Mouse (Mus musculus): ENCODE data around the gene 4930572O03Rik. TPM values are rescaled to one million over a fixed set of nuclear protein-coding genes. Genes with fewer than 3 reads are reported as not detected.
"Not testable (repeated sequence)": the region's sequence is repeated elsewhere in the genome, so short reads cannot be mapped to it uniquely, and the experiment has no call there.

4930572O03Rik gene
- polyA plus RNA-seq, 1 experiment from 2014 or later: not detected

GRCm38 (mm10) chr5:15637637-15638036 is 19.2 kb downstream of the 4930572O03Rik start:
- H3K4me2 ChIP-seq (ENCODE audit: low read length); H3K27ac ChIP-seq (ENCODE audit: low read depth, low read length); H3K9ac ChIP-seq (ENCODE audit: low read depth, low read length); H3K36me3 ChIP-seq (ENCODE audit: control insufficient read depth, insufficient read depth, low read length); ATAC-seq; H3K4me1 ChIP-seq (ENCODE audit: control insufficient read depth, insufficient read depth, low read depth, low read length); H3K4me3 ChIP-seq (ENCODE audit: low read length); H3K27me3 ChIP-seq (replicated peaks; ENCODE audit: control insufficient read depth, insufficient read depth, low read length); H3K9me3 ChIP-seq (ENCODE audit: control insufficient read depth, low read length): not testable (repeated sequence)
- WGBS: 71% methylated on average over 2 of the region's 2 CpGs

GRCm38 (mm10) chr5:15630068-15630467 is 26.8 kb downstream of the 4930572O03Rik start:
- H3K36me3 ChIP-seq (ENCODE audit: control insufficient read depth, insufficient read depth, low read length); H3K4me3 ChIP-seq (ENCODE audit: low read length); H3K9me3 ChIP-seq (ENCODE audit: control insufficient read depth, low read length); ATAC-seq; H3K27me3 ChIP-seq (replicated peaks; ENCODE audit: control insufficient read depth, insufficient read depth, low read length); H3K4me2 ChIP-seq (ENCODE audit: low read length); H3K4me1 ChIP-seq (ENCODE audit: control insufficient read depth, insufficient read depth, low read depth, low read length); H3K9ac ChIP-seq (ENCODE audit: low read depth, low read length); H3K27ac ChIP-seq (ENCODE audit: low read depth, low read length): not testable (repeated sequence)
- 34% methylated on average over 5 of the region's 5 CpGs for WGBS

- H3K4me3 ChIP-seq (ENCODE audit: low read length); ATAC-seq; H3K9me3 ChIP-seq (ENCODE audit: control insufficient read depth, low read length); H3K27me3 ChIP-seq (replicated peaks; ENCODE audit: control insufficient read depth, insufficient read depth, low read length); H3K9ac ChIP-seq (ENCODE audit: low read depth, low read length); H3K36me3 ChIP-seq (ENCODE audit: control insufficient read depth, insufficient read depth, low read length); H3K4me1 ChIP-seq (ENCODE audit: control insufficient read depth, insufficient read depth, low read depth, low read length); H3K27ac ChIP-seq (ENCODE audit: low read depth, low read length); H3K4me2 ChIP-seq (ENCODE audit: low read length): not testable (repeated sequence)
- WGBS: 17% methylated on average over 1 of the region's 1 CpGs
Observed at GRCm38 (mm10) chr5:15628136-15628535, 28.7 kb downstream of the 4930572O03Rik start.

- not testable (repeated sequence) for H3K27ac ChIP-seq (ENCODE audit: low read depth, low read length); H3K9me3 ChIP-seq (ENCODE audit: control insufficient read depth, low read length); H3K9ac ChIP-seq (ENCODE audit: low read depth, low read length); H3K27me3 ChIP-seq (replicated peaks; ENCODE audit: control insufficient read depth, insufficient read depth, low read length); ATAC-seq; H3K36me3 ChIP-seq (ENCODE audit: control insufficient read depth, insufficient read depth, low read length); H3K4me2 ChIP-seq (ENCODE audit: low read length); H3K4me3 ChIP-seq (ENCODE audit: low read length); H3K4me1 ChIP-seq (ENCODE audit: control insufficient read depth, insufficient read depth, low read depth, low read length)
- 66% methylated on average over 1 of the region's 1 CpGs for whole genome bisulfite sequencing
Observed at GRCm38 (mm10) chr5:15618764-15619163, 38.1 kb downstream of the 4930572O03Rik start, which contains the start of gene Speer4d. Speer4d (plus strand) TSS chr5:15619064.

GRCm38 (mm10) chr5:15616195-15616594 is 40.7 kb downstream of the 4930572O03Rik start:
- not testable (repeated sequence) for H3K4me2 ChIP-seq (ENCODE audit: low read length); H3K36me3 ChIP-seq (ENCODE audit: control insufficient read depth, insufficient read depth, low read length); H3K9me3 ChIP-seq (ENCODE audit: control insufficient read depth, low read length); ATAC-seq; H3K27ac ChIP-seq (ENCODE audit: low read depth, low read length); H3K27me3 ChIP-seq (replicated peaks; ENCODE audit: control insufficient read depth, insufficient read depth, low read length); H3K9ac ChIP-seq (ENCODE audit: low read depth, low read length); H3K4me1 ChIP-seq (ENCODE audit: control insufficient read depth, insufficient read depth, low read depth, low read length); H3K4me3 ChIP-seq (ENCODE audit: low read length)
- 69% methylated on average over 3 of the region's 3 CpGs for WGBS

- H3K4me2 ChIP-seq (ENCODE audit: low read length); H3K9ac ChIP-seq (ENCODE audit: low read depth, low read length); H3K4me3 ChIP-seq (ENCODE audit: low read length); ATAC-seq; H3K27ac ChIP-seq (ENCODE audit: low read depth, low read length); H3K36me3 ChIP-seq (ENCODE audit: control insufficient read depth, insufficient read depth, low read length); H3K27me3 ChIP-seq (replicated peaks; ENCODE audit: control insufficient read depth, insufficient read depth, low read length); H3K4me1 ChIP-seq (ENCODE audit: control insufficient read depth, insufficient read depth, low read depth, low read length); H3K9me3 ChIP-seq (ENCODE audit: control insufficient read depth, low read length): not testable (repeated sequence)
- 3% methylated on average over 1 of the region's 1 CpGs for WGBS
Observed at GRCm38 (mm10) chr5:15610695-15611094, 46.2 kb downstream of the 4930572O03Rik start.

GRCm38 (mm10) chr5:15606677-15607076 is 50.2 kb downstream of the 4930572O03Rik start:
- H3K9me3 ChIP-seq (ENCODE audit: control insufficient read depth, low read length); H3K9ac ChIP-seq (ENCODE audit: low read depth, low read length); H3K36me3 ChIP-seq (ENCODE audit: control insufficient read depth, insufficient read depth, low read length); H3K27ac ChIP-seq (ENCODE audit: low read depth, low read length); H3K4me1 ChIP-seq (ENCODE audit: control insufficient read depth, insufficient read depth, low read depth, low read length); H3K27me3 ChIP-seq (replicated peaks; ENCODE audit: control insufficient read depth, insufficient read depth, low read length); ATAC-seq; H3K4me3 ChIP-seq (ENCODE audit: low read length); H3K4me2 ChIP-seq (ENCODE audit: low read length): not testable (repeated sequence)
- WGBS: 76% methylated on average over 5 of the region's 6 CpGs

GRCm38 (mm10) chr5:15603585-15603984 is 53.3 kb downstream of the 4930572O03Rik start:
- not testable (repeated sequence) for H3K36me3 ChIP-seq (ENCODE audit: control insufficient read depth, insufficient read depth, low read length); ATAC-seq

GRCm38 (mm10) chr5:15603008-15603407 is 53.9 kb downstream of the 4930572O03Rik start:
- 59% methylated on average over 2 of the region's 2 CpGs for WGBS
- H3K4me3 ChIP-seq (ENCODE audit: low read length); H3K27me3 ChIP-seq (replicated peaks; ENCODE audit: control insufficient read depth, insufficient read depth, low read length); H3K4me1 ChIP-seq (ENCODE audit: control insufficient read depth, insufficient read depth, low read depth, low read length); H3K9ac ChIP-seq (ENCODE audit: low read depth, low read length); H3K4me2 ChIP-seq (ENCODE audit: low read length); ATAC-seq; H3K27ac ChIP-seq (ENCODE audit: low read depth, low read length); H3K36me3 ChIP-seq (ENCODE audit: control insufficient read depth, insufficient read depth, low read length): not testable (repeated sequence)
- peaks cover 12% of the 10 kb centered on the region for H3K9me3 ChIP-seq (ENCODE audit: control insufficient read depth, low read length)

More at GRCm38 (mm10) chr5:15603585-15603984, 53.3 kb downstream of the 4930572O03Rik start:
- H3K27me3 ChIP-seq (replicated peaks; ENCODE audit: control insufficient read depth, insufficient read depth, low read length); H3K27ac ChIP-seq (ENCODE audit: low read depth, low read length); H3K4me3 ChIP-seq (ENCODE audit: low read length); H3K9ac ChIP-seq (ENCODE audit: low read depth, low read length); H3K4me2 ChIP-seq (ENCODE audit: low read length); H3K9me3 ChIP-seq (ENCODE audit: control insufficient read depth, low read length); H3K4me1 ChIP-seq (ENCODE audit: control insufficient read depth, insufficient read depth, low read depth, low read length): not testable (repeated sequence)
- 75% methylated on average over 8 of the region's 8 CpGs for WGBS

- WGBS: 59% methylated on average over 3 of the region's 3 CpGs
- not testable (repeated sequence) for H3K27me3 ChIP-seq (replicated peaks; ENCODE audit: control insufficient read depth, insufficient read depth, low read length); H3K27ac ChIP-seq (ENCODE audit: low read depth, low read length)
Observed at GRCm38 (mm10) chr5:15602424-15602947, 54.4 kb downstream of the 4930572O03Rik start.

More at GRCm38 (mm10) chr5:15602424-15602947, 54.4 kb downstream of the 4930572O03Rik start:
- not testable (repeated sequence) for H3K36me3 ChIP-seq (ENCODE audit: control insufficient read depth, insufficient read depth, low read length); ATAC-seq; H3K4me2 ChIP-seq (ENCODE audit: low read length); H3K4me3 ChIP-seq (ENCODE audit: low read length); H3K9ac ChIP-seq (ENCODE audit: low read depth, low read length); H3K4me1 ChIP-seq (ENCODE audit: control insufficient read depth, insufficient read depth, low read depth, low read length)
- peaks cover 12% of the 10 kb centered on the region for H3K9me3 ChIP-seq (ENCODE audit: control insufficient read depth, low read length)
